Mouse (Mus musculus): ENCODE measurements around the gene Plppr3. TPM values are rescaled to one million over a fixed set of nuclear protein-coding genes. Genes with fewer than 3 reads are reported as not detected.

Plppr3 gene
- 62.1 and 74.5 TPM in 2 replicates for polyA plus RNA-seq (2015; fragmentation: Nextera tagmentation; extraction: Ambion mirVana)

GRCm38 (mm10) chr10:79874290-79874862 is at the start of gene Plppr3, which contains the start of gene Prtn3:
Gene Plppr3, minus strand, starts transcription at chr10:79874634.
Gene Prtn3, plus strand, starts transcription at chr10:79874476.
- under 1% methylated on average over 52 of the region's 57 CpGs for WGBS
- H3K9ac ChIP-seq = peak within 1 kb of the TSS; percentile 82
- H3K4me3 ChIP-seq (replicated peaks) = peak within 1 kb of the TSS; percentile 77
- H3K4me2 ChIP-seq = peak within 1 kb of the TSS; percentile 96
- peak within 1 kb of the TSS; percentile 83 for H3K27ac ChIP-seq
- H3K4me1 ChIP-seq = peaks cover 37% of the 10 kb centered on the region
- H3K27me3 ChIP-seq = no peaks in the 10 kb centered on the region
- H3K9me3 ChIP-seq (replicated peaks) = no peaks in the 10 kb centered on the region
- peaks cover 22% of the 10 kb centered on the region for H3K36me3 ChIP-seq
- peak; percentile 85 for ATAC-seq (replicated peaks; ENCODE audit: low FRiP score)

DNA sequence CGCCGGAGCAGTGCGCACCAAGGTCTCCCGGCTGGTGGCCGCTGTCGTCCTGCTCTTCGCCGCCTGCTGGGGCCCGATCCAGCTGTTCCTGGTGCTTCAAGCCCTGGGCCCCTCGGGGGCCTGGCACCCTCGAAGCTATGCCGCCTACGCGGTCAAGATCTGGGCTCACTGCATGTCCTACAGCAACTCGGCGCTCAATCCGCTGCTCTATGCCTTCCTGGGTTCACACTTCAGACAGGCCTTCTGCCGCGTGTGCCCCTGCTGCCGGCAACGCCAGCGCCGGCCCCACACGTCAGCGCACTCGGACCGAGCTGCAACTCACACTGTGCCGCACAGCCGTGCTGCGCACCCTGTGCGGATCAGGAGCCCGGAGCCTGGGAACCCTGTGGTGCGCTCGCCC is 47.1 kb upstream of the Plppr3 start:
- H3K4me2 ChIP-seq = peak overlapping the region; percentile 57
- ATAC-seq (replicated peaks; ENCODE audit: low FRiP score) = no peak
- H3K4me1 ChIP-seq = peaks cover 71% of the 10 kb centered on the region
- H3K4me3 ChIP-seq (replicated peaks) = peak overlapping the region; percentile 34
- H3K27ac ChIP-seq = no peak overlapping the region
- peak overlapping the region; percentile 35 for H3K9ac ChIP-seq
- H3K36me3 ChIP-seq = no peaks in the 10 kb centered on the region
- WGBS = under 1% methylated on average over 34 of the region's 34 CpGs
- peaks cover 65% of the 10 kb centered on the region for H3K27me3 ChIP-seq
- H3K9me3 ChIP-seq (replicated peaks) = no peaks in the 10 kb centered on the region

DNA sequence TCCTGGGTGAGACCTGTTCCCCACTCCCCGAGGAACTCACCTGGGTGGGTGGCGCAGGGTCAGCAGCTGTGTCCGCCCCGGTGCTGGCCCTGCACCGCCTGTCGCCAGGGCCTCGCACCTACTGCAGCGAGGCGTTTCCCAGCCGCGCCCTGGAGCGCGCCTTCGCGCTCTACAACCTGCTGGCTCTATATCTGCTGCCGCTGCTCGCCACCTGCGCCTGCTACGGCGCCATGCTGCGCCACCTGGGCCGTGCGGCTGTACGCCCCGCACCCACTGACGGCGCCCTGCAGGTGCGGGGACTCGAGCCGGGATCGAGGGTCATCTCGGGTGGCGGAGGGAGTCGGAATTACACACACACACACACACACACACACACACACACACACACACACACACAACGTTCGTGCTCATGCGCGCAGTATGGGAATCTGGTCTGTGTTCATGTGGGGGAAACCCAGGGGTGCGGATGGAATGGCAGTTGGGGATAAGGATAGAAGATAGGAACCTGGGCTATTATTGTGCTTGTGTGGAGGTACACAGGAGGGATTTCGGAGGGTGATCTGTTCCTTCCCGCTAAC is 46.6 kb upstream of the Plppr3 start, which contains the start of gene R3hdm4:
TSS of gene R3hdm4 (minus strand) at position 251 of the 578 bp plus-strand sequence.
- Histone ChIP-seq H3K27ac (no peak within 1 kb of the TSS), H3K27me3 (peaks cover 65% of the 10 kb centered on the region), H3K36me3 (no peaks in the 10 kb centered on the region), H3K9me3 (replicated peaks) (no peaks in the 10 kb centered on the region), H3K4me1 (peaks cover 69% of the 10 kb centered on the region), H3K9ac (peak within 1 kb of the TSS; percentile 35), H3K4me2 (peak within 1 kb of the TSS; percentile 57), H3K4me3 (replicated peaks) (peak within 1 kb of the TSS; percentile 34)
- ATAC-seq (replicated peaks; ENCODE audit: low FRiP score) = no peak
- WGBS = 5% methylated on average over 40 of the region's 41 CpGs

DNA sequence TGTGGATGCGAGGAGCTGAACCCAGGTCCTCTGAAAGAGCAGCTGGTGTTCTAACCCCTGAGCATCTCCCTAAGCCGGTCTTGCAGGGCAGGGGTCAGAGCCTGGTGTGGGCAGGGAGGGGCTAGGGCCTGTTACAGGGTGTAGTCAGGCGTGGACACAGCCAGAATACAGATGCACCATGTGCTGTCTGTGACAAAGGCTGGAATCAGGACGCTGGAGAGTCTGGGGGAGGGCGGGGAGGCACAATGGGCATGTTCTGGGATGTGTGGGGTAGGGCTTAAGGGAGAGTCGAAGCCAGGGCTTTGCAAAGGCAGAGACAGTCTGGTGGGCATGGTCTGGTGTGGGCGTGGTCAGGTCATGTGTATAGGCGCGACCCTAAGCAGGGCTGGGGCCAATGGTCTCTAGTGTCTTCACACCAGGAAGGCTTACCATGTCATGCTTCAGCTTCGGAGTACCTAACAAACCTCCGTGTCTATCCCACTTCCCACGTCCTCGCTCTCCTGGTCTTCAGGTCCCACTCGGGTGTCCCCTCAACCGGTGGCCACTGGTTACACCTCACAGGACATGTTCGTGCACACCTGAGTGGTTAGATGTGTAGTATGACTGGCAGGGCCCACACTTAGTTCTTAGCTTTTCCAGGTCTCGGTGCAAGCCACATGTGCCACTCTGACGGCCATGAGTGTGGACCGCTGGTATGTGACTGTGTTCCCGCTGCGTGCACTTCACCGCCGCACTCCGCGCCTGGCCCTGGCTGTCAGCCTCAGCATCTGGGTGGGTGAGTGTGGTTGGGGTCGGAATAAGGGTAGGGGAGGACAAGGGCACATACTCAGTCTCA is 45.8 kb upstream of the Plppr3 start:
- Histone ChIP-seq H3K36me3 (no peaks in the 10 kb centered on the region), H3K9ac (no peak overlapping the region), H3K27ac (no peak overlapping the region), H3K4me1 (peaks cover 69% of the 10 kb centered on the region), H3K4me3 (replicated peaks) (peak overlapping the region; percentile 34), H3K4me2 (peak overlapping the region; percentile 57), H3K27me3 (peaks cover 65% of the 10 kb centered on the region), H3K9me3 (replicated peaks) (no peaks in the 10 kb centered on the region)
- 0 out of 2 replicates have a peak, but pooled peaks have one; percentile 5 for ATAC-seq (replicated peaks; ENCODE audit: low FRiP score)
- WGBS = 18% methylated on average over 26 of the region's 26 CpGs

DNA sequence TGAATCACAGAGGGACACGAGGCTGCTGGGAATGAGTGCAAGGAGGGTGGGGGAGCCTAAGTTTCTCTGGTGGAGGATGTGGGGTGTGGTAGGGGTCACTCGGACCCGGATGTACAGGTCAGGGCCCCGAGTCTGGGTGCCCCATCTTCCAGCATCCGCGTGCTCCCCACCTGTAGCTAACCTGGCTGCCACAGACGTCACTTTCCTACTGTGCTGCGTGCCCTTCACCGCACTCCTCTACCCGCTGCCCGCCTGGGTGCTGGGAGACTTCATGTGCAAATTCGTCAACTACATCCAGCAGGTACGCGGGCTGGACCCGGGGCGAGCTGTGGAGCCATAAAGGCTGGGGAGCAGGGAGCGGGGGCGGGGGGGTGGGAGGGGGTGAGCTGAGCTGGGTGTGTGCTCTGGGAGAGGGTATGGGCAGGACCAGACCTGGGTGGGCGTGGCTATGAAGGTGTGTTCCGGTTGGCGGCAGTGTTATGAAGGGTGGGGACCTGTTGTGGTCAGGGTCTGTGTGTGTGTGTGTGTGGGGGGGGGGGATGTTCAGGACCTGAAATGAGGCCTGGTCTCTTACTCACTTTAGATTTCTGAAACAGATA is 44.9 kb upstream of the Plppr3 start:
- Histone ChIP-seq H3K9me3 (replicated peaks) (no peaks in the 10 kb centered on the region), H3K27ac (no peak overlapping the region), H3K4me3 (replicated peaks) (peak overlapping the region; percentile 27), H3K36me3 (no peaks in the 10 kb centered on the region), H3K27me3 (peaks cover 65% of the 10 kb centered on the region), H3K4me2 (peak overlapping the region; percentile 54), H3K4me1 (peaks cover 72% of the 10 kb centered on the region), H3K9ac (no peak overlapping the region)
- ATAC-seq (replicated peaks; ENCODE audit: low FRiP score) = no peak
- 4% methylated on average over 21 of the region's 21 CpGs for WGBS

DNA sequence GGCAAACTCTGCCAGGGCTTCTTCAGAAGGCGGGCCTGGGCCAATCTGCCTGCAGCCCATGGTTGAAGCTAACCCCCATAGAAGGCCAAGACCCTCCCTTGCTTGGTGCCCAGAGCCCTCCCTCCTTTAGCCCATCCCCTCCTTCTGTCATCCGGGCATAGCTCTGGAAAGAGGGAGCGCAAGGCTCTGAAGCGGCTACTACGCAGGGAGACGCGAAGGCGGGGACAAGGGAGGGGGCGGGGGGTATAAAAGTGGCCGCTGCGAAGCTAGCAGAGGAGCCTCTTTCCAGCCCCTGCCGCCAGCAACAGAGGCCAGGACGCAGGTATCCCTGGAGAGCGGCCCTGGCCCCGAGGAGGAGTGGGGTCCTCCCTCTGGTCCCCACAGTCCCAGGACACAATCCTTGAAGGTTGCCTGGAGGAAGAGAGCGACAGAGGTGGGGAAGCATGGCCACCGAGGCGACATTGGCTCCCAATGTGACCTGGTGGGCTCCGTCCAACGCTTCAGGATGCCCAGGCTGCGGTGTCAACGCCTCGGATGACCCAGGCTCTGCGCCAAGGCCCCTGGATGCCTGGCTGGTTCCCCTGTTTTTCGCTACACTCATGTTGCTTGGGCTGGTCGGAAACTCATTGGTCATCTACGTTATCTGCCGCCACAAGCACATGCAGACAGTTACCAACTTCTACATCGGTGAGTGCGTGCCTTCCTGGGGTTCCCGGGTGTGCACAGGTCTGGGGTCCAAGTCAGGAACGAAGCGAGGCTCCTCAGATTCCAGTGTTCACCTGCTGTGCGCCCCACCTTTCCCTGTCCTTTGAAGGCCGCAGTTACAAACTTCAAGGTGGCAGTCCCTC is 44.0 kb upstream of the Plppr3 start:
- Histone ChIP-seq H3K9me3 (replicated peaks) (no peaks in the 10 kb centered on the region), H3K27me3 (peaks cover 63% of the 10 kb centered on the region), H3K4me3 (replicated peaks) (peak overlapping the region; percentile 27), H3K4me1 (peaks cover 75% of the 10 kb centered on the region), H3K4me2 (peak overlapping the region; percentile 54), H3K27ac (no peak overlapping the region), H3K9ac (0 out of 2 replicates have a peak overlapping the region, but pooled peaks have one; percentile 5), H3K36me3 (no peaks in the 10 kb centered on the region)
- WGBS = 7% methylated on average over 35 of the region's 35 CpGs
- no peak for ATAC-seq (replicated peaks; ENCODE audit: low FRiP score)

DNA sequence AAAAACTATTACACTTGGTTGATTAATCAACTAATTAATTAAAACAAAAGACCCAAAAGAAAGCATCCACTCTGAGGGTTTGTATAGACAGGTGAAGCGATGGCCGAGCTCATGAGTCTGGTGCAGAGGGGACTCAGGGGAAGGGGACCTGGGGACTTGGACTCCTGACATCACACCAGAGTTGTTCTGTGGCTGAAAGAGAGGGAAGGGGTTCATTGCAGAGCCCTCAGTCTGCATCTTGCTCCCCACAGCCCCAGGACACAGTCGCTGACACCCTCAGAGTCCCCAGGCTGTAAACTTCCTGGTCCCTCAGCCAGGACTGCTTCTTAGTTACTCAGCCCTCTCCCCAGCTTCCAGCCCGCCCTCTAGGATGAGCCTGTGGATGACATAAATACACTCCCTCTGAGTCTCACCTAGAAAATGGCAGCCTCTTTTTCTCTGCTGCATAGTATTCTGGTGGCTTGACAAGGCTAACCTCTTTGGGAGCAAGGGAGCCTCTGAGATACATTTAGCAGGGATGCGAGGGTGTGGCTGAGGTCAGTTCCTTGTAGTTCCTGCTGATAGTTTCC is 43.2 kb upstream of the Plppr3 start:
- peaks cover 55% of the 10 kb centered on the region for H3K27me3 ChIP-seq
- peak overlapping the region; percentile 96; the same call in 1 of the 2 replicates for H3K9ac ChIP-seq
- H3K27ac ChIP-seq = no peak overlapping the region
- peak overlapping the region; percentile 78 for H3K4me2 ChIP-seq
- no peaks in the 10 kb centered on the region for H3K9me3 ChIP-seq (replicated peaks)
- 69% methylated on average over 5 of the region's 5 CpGs for WGBS
- H3K36me3 ChIP-seq = peaks cover 4% of the 10 kb centered on the region; the same call in 1 of the 2 replicates
- H3K4me3 ChIP-seq (replicated peaks) = peak overlapping the region; percentile 83
- ATAC-seq (replicated peaks; ENCODE audit: low FRiP score) = no peak
- H3K4me1 ChIP-seq = peaks cover 73% of the 10 kb centered on the region

GRCm38 (mm10) chr10:79916808-79917531 is 42.5 kb upstream of the Plppr3 start, which contains the start of gene Kiss1r:
Gene Kiss1r, plus strand, starts transcription at chr10:79916971.
- H3K9ac ChIP-seq = peak within 1 kb of the TSS; percentile 96
- peaks cover 10% of the 10 kb centered on the region for H3K36me3 ChIP-seq
- ATAC-seq (replicated peaks; ENCODE audit: low FRiP score) = peak; percentile 84
- peaks cover 49% of the 10 kb centered on the region for H3K27me3 ChIP-seq
- H3K4me1 ChIP-seq = peaks cover 73% of the 10 kb centered on the region
- peak within 1 kb of the TSS; percentile 78 for H3K4me2 ChIP-seq
- 2% methylated on average over 41 of the region's 42 CpGs for WGBS
- H3K27ac ChIP-seq = peak within 1 kb of the TSS; percentile 89
- peak within 1 kb of the TSS; percentile 83 for H3K4me3 ChIP-seq (replicated peaks)
- no peaks in the 10 kb centered on the region for H3K9me3 ChIP-seq (replicated peaks)

DNA sequence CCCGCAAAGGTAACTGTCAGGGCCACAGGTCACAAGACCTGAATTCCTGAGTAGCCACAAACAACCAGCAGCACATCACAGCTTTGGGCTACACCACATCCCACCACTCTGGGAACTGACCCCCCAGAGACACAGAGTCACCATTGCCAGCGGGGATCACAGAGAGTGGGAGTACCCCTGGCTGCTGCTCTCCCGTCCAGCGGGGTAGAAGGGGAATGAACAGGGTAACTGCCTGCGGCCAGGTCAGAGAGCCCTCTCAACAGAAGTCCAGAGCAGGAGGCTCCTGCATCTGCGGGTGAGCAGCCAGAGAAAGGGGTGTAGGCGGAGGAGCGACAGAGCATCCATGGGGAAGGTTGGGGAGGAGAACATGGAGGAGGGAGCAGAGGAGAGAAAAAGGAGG is 41.6 kb upstream of the Plppr3 start:
- ATAC-seq (replicated peaks; ENCODE audit: low FRiP score) = no peak
- Histone ChIP-seq H3K9me3 (replicated peaks) (no peaks in the 10 kb centered on the region), H3K9ac (peak overlapping the region; percentile 96), H3K4me2 (peak overlapping the region; percentile 78), H3K27me3 (peaks cover 40% of the 10 kb centered on the region), H3K4me3 (replicated peaks) (peak overlapping the region; percentile 83), H3K4me1 (peaks cover 65% of the 10 kb centered on the region), H3K36me3 (peaks cover 19% of the 10 kb centered on the region), H3K27ac (peak overlapping the region; percentile 89)
- 6% methylated on average over 8 of the region's 8 CpGs for WGBS

DNA sequence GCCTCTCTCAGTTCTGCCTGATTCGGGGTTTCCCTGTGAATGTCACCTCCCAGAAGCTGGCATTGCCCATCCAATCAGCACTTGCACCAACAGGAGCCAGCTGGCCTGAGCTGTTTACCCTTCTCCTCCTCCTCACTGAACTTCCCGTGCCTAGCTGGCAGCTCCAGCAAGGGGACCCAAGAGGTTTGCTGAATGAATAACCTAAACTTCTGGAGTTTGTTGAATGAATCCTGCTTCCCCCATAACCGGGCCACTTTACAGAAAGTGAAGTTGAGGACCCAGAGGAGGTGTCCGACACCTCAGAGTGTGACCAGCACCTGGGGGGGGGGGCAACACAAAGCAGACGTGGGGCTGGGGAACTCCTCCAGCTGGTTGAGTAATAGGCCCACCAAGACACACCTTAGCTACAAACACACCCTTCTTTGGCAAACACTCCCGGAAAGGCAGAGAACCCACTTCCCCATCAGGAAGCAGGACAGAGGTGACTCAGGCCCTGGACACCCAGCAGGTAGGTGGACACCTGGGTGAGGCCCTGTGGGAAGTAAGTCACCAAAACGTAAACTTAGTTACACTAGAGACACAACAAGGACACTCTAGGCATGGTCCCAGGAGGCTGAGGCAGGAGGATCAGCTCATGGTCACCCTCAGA is 40.6 kb upstream of the Plppr3 start:
- Histone ChIP-seq H3K4me3 (replicated peaks) (0 out of 2 replicates have a peak overlapping the region, but pooled peaks have one; percentile 83), H3K36me3 (peaks cover 27% of the 10 kb centered on the region), H3K9ac (no peak overlapping the region), H3K27me3 (peaks cover 30% of the 10 kb centered on the region), H3K27ac (no peak overlapping the region), H3K4me1 (peaks cover 54% of the 10 kb centered on the region), H3K9me3 (replicated peaks) (no peaks in the 10 kb centered on the region), H3K4me2 (peak overlapping the region; percentile 78; the same call in 1 of the 2 replicates)
- no peak for ATAC-seq (replicated peaks; ENCODE audit: low FRiP score)
- WGBS = 66% methylated on average over 7 of the region's 7 CpGs
